Mouse (Mus musculus) ES-Bruce4 (cell line): ENCODE measurements around the gene Napb.
"Not testable (repeated sequence)": the region's sequence is repeated elsewhere in the genome, so short reads cannot be mapped to it uniquely, and the experiment has no call there.

Experiments
- CTCF ChIP-seq: IDR thresholded peaks from one replicate; pipeline ENCODE4 v1.8.1; 2011; ENCODE audit warnings: low read depth, low read length
- POLR2A ChIP-seq: IDR thresholded peaks from one replicate; pipeline ENCODE4 v1.8.1; 2011; ENCODE audit warnings: low read length; ENCODE audit not compliant: insufficient read depth

DNA sequence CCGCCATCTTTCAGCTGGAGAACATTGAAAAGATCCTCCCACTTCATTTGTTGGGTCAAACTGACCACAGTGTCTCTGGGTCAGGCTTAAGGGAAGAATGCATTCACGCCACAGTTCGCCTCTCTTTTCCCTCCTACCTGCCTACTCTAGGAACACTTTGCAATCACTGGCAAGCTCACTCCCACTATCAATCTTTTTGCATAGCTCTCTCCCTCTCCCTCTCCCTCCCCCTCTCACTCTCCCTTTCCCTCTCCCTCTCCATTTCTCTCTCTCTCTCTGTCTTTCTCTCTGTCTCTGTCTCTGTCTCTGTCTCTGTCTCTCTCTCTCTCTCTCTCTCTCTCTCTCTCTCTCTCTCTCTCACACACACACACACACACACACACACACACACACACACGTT is 39.1 kb upstream of the Napb start, which contains the start of gene Cst11:
- not testable (repeated sequence) for TF ChIP-seq CTCF, POLR2A
